Mouse (Mus musculus) lung, embryonic 16.5 days (tissue): Measurements from ENCODE around the gene Osbp2. TPM values are rescaled to one million over a fixed set of nuclear protein-coding genes. Genes with fewer than 3 reads are reported as not detected.

ENCODE experiments used
- ATAC-seq: fragments of 200-750 bp; cut with Nextera tagmentation; 2 replicates; pipeline ENCODE4 v1.8.0; 2017; ENCODE audit warnings: low read depth, mild to moderate bottlenecking, moderate library complexity
- H3K27ac ChIP-seq: fragments of 300-500 bp; sonication (generic); 2 replicates; pipeline ENCODE4 v1.5.1; 2014; ENCODE audit warnings: mild to moderate bottlenecking, control low read depth, low read length
- H3K27me3 ChIP-seq: fragments of 300-500 bp; sonication (generic); 2 replicates; pipeline ENCODE4 v1.6.1; 2014; ENCODE audit warnings: low read depth, low read length, mixed read lengths; ENCODE audit not compliant: control insufficient read depth, insufficient read depth
- H3K36me3 ChIP-seq: fragments of 300-500 bp; sonication (generic); 2 replicates; pipeline ENCODE4 v1.6.1; 2014; ENCODE audit warnings: low read length; ENCODE audit not compliant: control insufficient read depth, insufficient read depth
- H3K4me1 ChIP-seq: fragments of 300-500 bp; sonication (generic); replicated peaks from 2 replicates; pipeline ENCODE4 v1.6.1; 2014; ENCODE audit warnings: low read length, mixed read lengths; ENCODE audit not compliant: control insufficient read depth, insufficient read depth
- H3K4me2 ChIP-seq: fragments of 300-500 bp; sonication (generic); 2 replicates; pipeline ENCODE4 v1.6.1; 2014; ENCODE audit warnings: low read depth, low read length, control low read depth
- H3K4me3 ChIP-seq: fragments of 300-500 bp; sonication (generic); 2 replicates; pipeline ENCODE4 v1.5.1; 2014; ENCODE audit warnings: mild to moderate bottlenecking, low read length, control low read depth
- H3K9ac ChIP-seq: fragments of 300-500 bp; sonication (generic); 2 replicates; pipeline ENCODE4 v1.6.1; 2014; ENCODE audit warnings: low read length, control low read depth
- H3K9me3 ChIP-seq: fragments of 300-500 bp; sonication (generic); 2 replicates; pipeline ENCODE4 v1.6.1; 2016; ENCODE audit warnings: low read length; ENCODE audit not compliant: control insufficient read depth
- WGBS: fragments of 180-500 bp; shearing (Covaris S2); extraction: QIAGEN DNeasy Blood & Tissue Kit; methylation state at CpG from one replicate; pipeline ENCODE4 v1.1.7; 2014; 5-methylcytosine and 5-hydroxymethylcytosine counted together
- polyA plus RNA-seq: library from polyadenylated mRNA; unstranded; fragments of >200 nt; fragmentation: Nextera tagmentation; extraction: Ambion mirVana; gene quantifications from 2 replicates; pipeline ENCODE4 v1.2.1, GENCODE M21; 2015

The Osbp2 gene
- polyA plus RNA-seq, 1 experiment from 2014 or later: 0.23 TPM

DNA sequence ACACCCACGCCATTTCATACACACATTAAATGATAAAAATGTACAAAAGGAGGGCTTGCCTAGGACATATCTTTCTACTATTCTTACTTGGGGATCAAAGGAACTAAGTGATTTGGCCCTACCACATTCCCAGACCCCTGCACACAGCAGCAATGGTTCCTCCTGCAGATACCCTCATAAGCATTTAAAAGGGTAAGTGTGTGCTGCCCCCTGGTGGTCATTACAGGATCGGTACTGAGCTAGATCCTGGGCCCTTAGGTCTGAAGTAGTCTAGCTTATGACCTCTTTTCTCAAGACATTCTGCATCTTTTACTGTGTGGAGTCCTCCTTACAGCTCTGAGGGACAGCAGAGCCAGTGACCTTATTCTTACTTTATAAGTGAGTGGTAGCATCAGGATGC is 16.1 kb upstream of the Osbp2 start:
- no peaks in the 10 kb centered on the region for H3K36me3 ChIP-seq
- H3K9ac ChIP-seq: no peak overlapping the region
- H3K27ac ChIP-seq: no peak overlapping the region
- no peaks in the 10 kb centered on the region for H3K4me1 ChIP-seq
- no peaks in the 10 kb centered on the region for H3K9me3 ChIP-seq
- ATAC-seq: peak; percentile 54; the same call in 1 of the 2 replicates
- H3K4me2 ChIP-seq: no peak overlapping the region
- no peak overlapping the region for H3K4me3 ChIP-seq
- WGBS: 42% methylated on average over 2 of the region's 2 CpGs
- no peaks in the 10 kb centered on the region for H3K27me3 ChIP-seq

GRCm38 (mm10) chr11:3878660-3879059 is 15.0 kb upstream of the Osbp2 start:
- no peak overlapping the region for H3K27ac ChIP-seq
- H3K4me2 ChIP-seq: no peak overlapping the region
- no peaks in the 10 kb centered on the region for H3K27me3 ChIP-seq
- no peaks in the 10 kb centered on the region for H3K9me3 ChIP-seq
- no peaks in the 10 kb centered on the region for H3K4me1 ChIP-seq
- no peak overlapping the region for H3K9ac ChIP-seq
- no peak for ATAC-seq
- WGBS: 65% methylated on average over 7 of the region's 7 CpGs
- no peak overlapping the region for H3K4me3 ChIP-seq
- no peaks in the 10 kb centered on the region for H3K36me3 ChIP-seq

GRCm38 (mm10) chr11:3876419-3876818 is 12.7 kb upstream of the Osbp2 start:
- no peak overlapping the region for H3K27ac ChIP-seq
- H3K4me2 ChIP-seq: no peak overlapping the region
- no peak overlapping the region for H3K4me3 ChIP-seq
- no peaks in the 10 kb centered on the region for H3K4me1 ChIP-seq
- no peaks in the 10 kb centered on the region for H3K36me3 ChIP-seq
- H3K9ac ChIP-seq: no peak overlapping the region
- no peaks in the 10 kb centered on the region for H3K27me3 ChIP-seq
- ATAC-seq: no peak
- H3K9me3 ChIP-seq: no peaks in the 10 kb centered on the region
- WGBS: 72% methylated on average over 6 of the region's 6 CpGs

DNA sequence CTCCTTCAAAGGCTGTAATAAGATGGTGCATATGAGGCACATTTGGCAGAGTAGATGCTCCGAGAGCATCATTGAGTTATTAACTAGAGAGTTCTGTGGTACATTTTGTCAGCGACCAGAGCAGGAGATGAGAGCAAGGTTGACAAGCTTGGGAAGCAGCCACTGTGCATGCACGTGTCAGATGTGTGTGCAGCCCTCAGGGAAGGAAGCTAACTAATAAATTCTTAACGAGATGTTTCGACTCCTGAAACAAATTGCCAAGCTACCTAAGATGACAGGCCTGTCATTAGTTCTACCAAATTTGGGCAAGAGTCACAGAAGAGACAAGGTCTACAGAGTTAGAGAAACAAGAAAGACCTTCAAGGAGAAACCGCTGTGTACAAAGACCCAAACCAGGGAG is 640 bp upstream of the Osbp2 start:
- no peaks in the 10 kb centered on the region for H3K36me3 ChIP-seq
- no peak overlapping the region for H3K27ac ChIP-seq
- 28% methylated on average over 6 of the region's 6 CpGs for WGBS
- peak overlapping the region; percentile 92 for H3K4me2 ChIP-seq
- no peak for ATAC-seq
- peak overlapping the region; percentile 55 for H3K4me3 ChIP-seq
- H3K9ac ChIP-seq: no peak overlapping the region
- H3K27me3 ChIP-seq: peaks cover 10% of the 10 kb centered on the region
- no peaks in the 10 kb centered on the region for H3K9me3 ChIP-seq
- H3K4me1 ChIP-seq: 0 out of 2 replicates have a peak, but pooled peaks cover 4% of the 10 kb centered on the region

GRCm38 (mm10) chr11:3862661-3863453 is 846 bp downstream of the Osbp2 start:
- no peaks in the 10 kb centered on the region for H3K9me3 ChIP-seq
- H3K27me3 ChIP-seq: peaks cover 10% of the 10 kb centered on the region
- H3K27ac ChIP-seq: no peak overlapping the region
- H3K4me1 ChIP-seq: 0 out of 2 replicates have a peak, but pooled peaks cover 4% of the 10 kb centered on the region
- peak overlapping the region; percentile 92 for H3K4me2 ChIP-seq
- no peaks in the 10 kb centered on the region for H3K36me3 ChIP-seq
- WGBS: 61% methylated on average over 19 of the region's 19 CpGs
- ATAC-seq: no peak; the same call in 1 of the 2 replicates
- no peak overlapping the region for H3K9ac ChIP-seq
- H3K4me3 ChIP-seq: peak overlapping the region; percentile 55

DNA sequence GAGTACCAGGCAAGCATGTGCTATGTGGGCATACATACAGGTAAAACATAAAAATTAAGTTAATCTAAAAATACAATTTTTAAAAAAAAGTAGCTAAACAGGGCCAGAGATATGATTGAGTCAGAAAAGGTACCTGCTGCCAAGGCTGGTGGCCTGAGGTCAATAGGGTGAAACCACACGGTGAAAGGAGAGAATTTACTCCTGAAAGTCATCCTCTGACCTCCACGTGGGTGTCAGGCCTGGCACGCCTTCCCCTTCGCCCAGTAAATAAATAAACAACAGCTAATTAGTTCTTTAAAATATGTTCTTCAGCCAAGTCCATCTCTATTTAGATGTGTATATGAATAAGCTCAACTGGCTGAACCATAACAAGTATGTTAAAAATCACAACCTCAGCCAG is 3.3 kb downstream of the Osbp2 start:
- Histone ChIP-seq H3K4me3 (no peak overlapping the region), H3K4me2 (no peak overlapping the region), H3K27ac (no peak overlapping the region), H3K36me3 (no peaks in the 10 kb centered on the region), H3K4me1 (0 out of 2 replicates have a peak, but pooled peaks cover 4% of the 10 kb centered on the region), H3K9me3 (no peaks in the 10 kb centered on the region), H3K27me3 (peaks cover 9% of the 10 kb centered on the region), H3K9ac (no peak overlapping the region)
- ATAC-seq: no peak
- WGBS: 59% methylated on average over 4 of the region's 4 CpGs

GRCm38 (mm10) chr11:3859778-3860177 is 3.9 kb downstream of the Osbp2 start:
- H3K9ac ChIP-seq: no peak overlapping the region
- 0 out of 2 replicates have a peak, but pooled peaks cover 4% of the 10 kb centered on the region for H3K4me1 ChIP-seq
- no peaks in the 10 kb centered on the region for H3K36me3 ChIP-seq
- H3K4me2 ChIP-seq: no peak overlapping the region
- no peak overlapping the region for H3K27ac ChIP-seq
- no peaks in the 10 kb centered on the region for H3K9me3 ChIP-seq
- WGBS: 89% methylated on average over 4 of the region's 4 CpGs
- ATAC-seq: no peak
- H3K27me3 ChIP-seq: peaks cover 7% of the 10 kb centered on the region
- no peak overlapping the region for H3K4me3 ChIP-seq

DNA sequence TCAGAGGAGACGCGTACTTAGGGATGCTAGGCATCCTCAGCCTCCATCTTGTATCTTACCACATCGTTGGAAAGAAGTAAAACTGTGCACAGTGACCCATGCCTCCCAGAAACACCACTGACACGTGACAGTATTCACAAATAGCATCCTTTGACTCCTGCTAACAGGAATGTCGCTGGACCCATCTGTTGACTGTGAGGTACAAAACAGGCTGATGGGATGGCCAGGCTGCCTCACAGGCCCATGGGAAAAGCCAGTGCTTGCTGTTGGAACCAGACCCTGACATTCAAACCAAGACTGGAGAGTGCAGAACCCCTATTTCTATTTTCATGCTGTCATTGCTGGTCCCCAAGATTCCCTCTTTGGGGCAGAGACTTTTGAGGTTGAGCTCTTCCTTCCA is 5.8 kb downstream of the Osbp2 start:
- Histone ChIP-seq H3K9ac (no peak overlapping the region), H3K4me3 (no peak overlapping the region), H3K27ac (no peak overlapping the region), H3K4me1 (no peaks in the 10 kb centered on the region), H3K4me2 (no peak overlapping the region), H3K36me3 (no peaks in the 10 kb centered on the region), H3K27me3 (peaks cover 4% of the 10 kb centered on the region), H3K9me3 (no peaks in the 10 kb centered on the region)
- WGBS: 74% methylated on average over 5 of the region's 5 CpGs
- no peak for ATAC-seq

GRCm38 (mm10) chr11:3855846-3856245 is 7.9 kb downstream of the Osbp2 start:
- Histone ChIP-seq H3K4me3 (no peak overlapping the region), H3K36me3 (no peaks in the 10 kb centered on the region), H3K9me3 (no peaks in the 10 kb centered on the region), H3K27me3 (no peaks in the 10 kb centered on the region), H3K9ac (no peak overlapping the region), H3K4me1 (no peaks in the 10 kb centered on the region), H3K27ac (no peak overlapping the region), H3K4me2 (no peak overlapping the region)
- WGBS: 82% methylated on average over 5 of the region's 5 CpGs
- ATAC-seq: no peak
